Mouse (Mus musculus) v-Abl transformed pro-B cells (cell line): ENCODE results near the gene Frs3.

ENCODE experiments used
- in situ Hi-C, 2 experiments: fragments of 400-800 bp; cut with MboI; formaldehyde crosslinking; loops; one replicate each; pipeline ENCODE4 v1.15.1; 2025; ENCODE audit not compliant: unreplicated experiment in 2 of 2

Gene Frs3

GRCm38 (mm10) chr17:47688344-47688607, 554 bp upstream of the Frs3 start, which contains the start of gene Tomm6:
Gene Tomm6 (minus strand): TSS chr17:47688386.
- in situ Hi-C loops, result loop anchor here (5.0 to 25.0 kb wide), 4 partner anchors 53 to 676 kb away; partner anchors contain the start of genes Bysl (in 1 of the 2), Ccnd3 (in 1 of the 2), Gm20517 (in 1 of the 2) and Med20 (in 1 of the 2)

- in situ Hi-C loops, result loop anchor here (5.0 to 25.0 kb wide), 8 partner anchors 55 to 678 kb away; partner anchors contain the start of genes Bysl (in 2 of the 2), Ccnd3 (in 2 of the 2), Gm20517 (in 2 of the 2) and Med20 (in 2 of the 2)
Measured at GRCm38 (mm10) chr17:47689894-47690293, 1.1 kb downstream of the Frs3 start.

- in situ Hi-C loops, result loop anchor here (5.0 to 25.0 kb wide), 6 partner anchors 79 to 679 kb away; partner anchors contain the start of genes Bysl (in 1 of the 2), Ccnd3 (in 1 of the 2), Gm20517 (in 1 of the 2) and Med20 (in 1 of the 2)
Measured at GRCm38 (mm10) chr17:47691650-47692049, 2.8 kb downstream of the Frs3 start.

GRCm38 (mm10) chr17:47693671-47694441, 5.0 kb downstream of the Frs3 start:
- in situ Hi-C loops, result loop anchor here (5.0 to 25.0 kb wide), 6 partner anchors 82 to 682 kb away; partner anchors contain the start of genes Bysl (in 1 of the 2), Ccnd3 (in 1 of the 2), Gm20517 (in 1 of the 2) and Med20 (in 1 of the 2)

- in situ Hi-C loops, result loop anchor here (5.0 to 25.0 kb wide), 6 partner anchors 82 to 682 kb away; partner anchors contain the start of genes Bysl (in 1 of the 2), Ccnd3 (in 1 of the 2), Gm20517 (in 1 of the 2) and Med20 (in 1 of the 2)
Measured at GRCm38 (mm10) chr17:47694442-47694502, 5.4 kb downstream of the Frs3 start, which contains the start of gene Gm21981. Gene Gm21981 (minus strand): TSS chr17:47694455.

- in situ Hi-C loops, result loop anchor here (5.0 to 25.0 kb wide), 6 partner anchors 82 to 682 kb away; partner anchors contain the start of genes Mrps10 (in 2 of the 2), Bysl (in 1 of the 2), Ccnd3 (in 1 of the 2) and Gm20517 (in 1 of the 2)
Measured at GRCm38 (mm10) chr17:47694503-47695336, 5.9 kb downstream of the Frs3 start, which contains the start of gene Prickle4. Gene Prickle4 (minus strand): TSS chr17:47694736.

- in situ Hi-C loops, result loop anchor here (5.0 to 25.0 kb wide), 3 partner anchors 301 to 683 kb away; partner anchors contain the start of genes Mrps10 (in 1 of the 2) and Ubr2 (in 1 of the 2)
Measured at GRCm38 (mm10) chr17:47695337-47695710, 6.5 kb downstream of the Frs3 start.

- in situ Hi-C loops, result loop anchor here (5.0 to 25.0 kb wide), 3 partner anchors 303 to 686 kb away; partner anchors contain the start of genes Mrps10 (in 1 of the 2) and Ubr2 (in 1 of the 2)
Measured at GRCm38 (mm10) chr17:47698156-47698555, 9.3 kb downstream of the Frs3 start.

GRCm38 (mm10) chr17:47699055-47699454, 10.2 kb downstream of the Frs3 start:
- in situ Hi-C loops, result loop anchor here (5.0 to 25.0 kb wide), 3 partner anchors 304 to 687 kb away; partner anchors contain the start of genes Mrps10 (in 1 of the 2) and Ubr2 (in 1 of the 2)

GRCm38 (mm10) chr17:47701793-47702192, 13.0 kb downstream of the Frs3 start:
- in situ Hi-C loops, result no loop called here

GRCm38 (mm10) chr17:47702548-47703345, 13.9 kb downstream of the Frs3 start:
- in situ Hi-C loops, result no loop called here

GRCm38 (mm10) chr17:47703556-47703955, 14.7 kb downstream of the Frs3 start:
- in situ Hi-C loops, result no loop called here

- in situ Hi-C loops, result no loop called here
Measured at GRCm38 (mm10) chr17:47704692-47705091, 15.9 kb downstream of the Frs3 start.

- in situ Hi-C loops, result no loop called here
Measured at GRCm38 (mm10) chr17:47706196-47706595, 17.4 kb downstream of the Frs3 start.

- in situ Hi-C loops, result no loop called here
Measured at GRCm38 (mm10) chr17:47707961-47708360, 19.1 kb downstream of the Frs3 start.

GRCm38 (mm10) chr17:47708972-47709371, 20.1 kb downstream of the Frs3 start:
- in situ Hi-C loops, result no loop called here

- in situ Hi-C loops, result no loop called here
Measured at GRCm38 (mm10) chr17:47710036-47710435, 21.2 kb downstream of the Frs3 start.

GRCm38 (mm10) chr17:47711883-47712282, 23.1 kb downstream of the Frs3 start:
- in situ Hi-C loops, result no loop called here

- in situ Hi-C loops, result no loop called here
Measured at GRCm38 (mm10) chr17:47712889-47713571, 24.2 kb downstream of the Frs3 start.
